Mouse (Mus musculus) common myeloid progenitor, adult 5-6 weeks (primary cell): ENCODE results near the gene Sema5a. TPM values are rescaled to one million over a fixed set of nuclear protein-coding genes. Genes with fewer than 3 reads are reported as not detected.

Experiments used
- ATAC-seq: replicated peaks from 2 replicates; pipeline ENCODE4 v1.8.0; 2016; ENCODE audit warnings: low read depth, mild to moderate bottlenecking, moderate TSS enrichment, inconsistent platforms; ENCODE audit not compliant: poor library complexity, severe bottlenecking
- total RNA-seq: library from RNA; stranded (forward); fragments of 200-1000, 187-1606 nt; gene quantifications from 2 replicates; pipeline ENCODE4 v1.2.3, GENCODE M21; 2017

Gene Sema5a
- total RNA-seq, 1 experiment from 2014 or later: not detected

DNA sequence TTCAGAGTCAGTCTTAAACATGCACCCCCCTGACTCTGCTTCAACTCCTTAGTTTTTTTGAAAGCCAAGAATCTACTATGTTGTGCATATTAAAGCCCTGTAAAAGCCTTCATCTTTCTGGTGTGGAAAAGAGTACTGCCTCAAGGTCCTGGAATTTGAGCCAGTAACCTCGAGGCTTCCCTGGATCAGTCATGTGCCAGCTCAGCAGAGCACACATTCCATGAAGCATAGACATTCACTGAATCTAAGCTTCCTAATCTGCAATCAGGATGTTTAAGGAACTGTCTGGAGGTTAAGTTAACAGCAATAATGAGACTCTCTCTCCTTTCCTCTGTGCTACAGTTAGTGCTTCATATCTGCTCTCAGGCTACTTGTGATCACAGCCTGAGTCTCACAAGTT, 270.3 kb downstream of the Sema5a start:
- ATAC-seq: no peak

DNA sequence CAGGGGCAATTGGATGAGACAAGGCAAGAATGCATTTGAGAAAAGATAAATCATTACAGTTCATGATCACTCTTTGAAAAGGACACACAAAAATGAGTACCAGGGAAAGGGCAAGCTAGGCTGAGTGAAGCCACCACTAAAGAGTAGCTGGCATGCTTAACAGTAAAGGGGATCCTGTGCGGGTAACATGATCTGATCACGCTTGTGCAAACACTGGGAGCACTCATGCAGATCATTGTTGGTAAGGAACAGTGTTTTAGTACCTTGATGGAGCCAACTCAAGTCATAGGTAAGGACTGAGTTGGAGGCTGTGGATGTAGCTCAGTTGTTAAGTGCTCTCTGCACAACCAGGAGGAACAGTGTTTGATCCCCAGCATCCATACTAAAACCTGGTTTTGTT, 273.3 kb downstream of the Sema5a start:
- no peak for ATAC-seq

DNA sequence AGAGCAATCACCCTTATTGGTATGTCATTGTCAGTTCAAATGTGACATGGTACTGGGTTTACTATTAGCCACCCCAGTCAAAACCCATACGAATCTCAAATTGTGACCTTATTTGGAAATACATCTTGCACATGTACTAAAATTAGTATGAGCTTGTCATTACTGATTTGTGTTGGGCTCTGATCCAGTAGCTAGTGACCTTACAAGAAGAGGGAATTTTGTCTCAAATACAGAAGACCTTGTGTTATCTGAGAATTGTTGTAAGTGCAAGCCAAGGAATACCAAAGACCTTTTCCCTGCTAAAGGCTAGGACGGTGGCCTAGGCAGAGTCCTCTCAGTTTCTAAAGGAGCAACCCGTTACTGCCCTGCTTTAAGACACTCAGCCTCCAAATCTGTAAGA, 287.9 kb downstream of the Sema5a start:
- ATAC-seq: no peak

DNA sequence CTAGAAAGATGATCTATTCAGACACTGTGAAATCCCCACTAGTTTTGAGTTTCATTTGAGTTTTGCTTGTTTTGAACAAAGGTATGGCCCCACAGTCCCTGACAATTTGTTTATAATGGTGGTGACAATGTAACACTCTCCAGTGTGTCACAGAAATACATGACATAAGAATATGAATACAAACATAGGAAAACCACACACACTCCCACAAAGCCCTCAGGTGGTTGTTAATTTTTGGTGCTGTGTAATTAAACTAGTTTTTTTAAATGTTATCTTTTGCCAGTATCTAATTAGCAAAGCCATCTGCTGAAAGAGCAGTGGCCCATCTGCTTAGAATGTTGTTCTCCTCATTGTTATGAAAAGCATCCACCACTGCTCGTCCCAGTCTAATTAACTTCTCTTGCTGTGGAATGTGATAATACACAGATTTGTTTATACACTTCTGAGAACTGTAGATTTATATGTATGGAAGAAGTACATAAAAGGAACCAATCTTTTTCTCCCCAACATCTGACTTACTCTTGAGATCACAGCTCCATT, 289.0 kb downstream of the Sema5a start:
- no peak for ATAC-seq

DNA sequence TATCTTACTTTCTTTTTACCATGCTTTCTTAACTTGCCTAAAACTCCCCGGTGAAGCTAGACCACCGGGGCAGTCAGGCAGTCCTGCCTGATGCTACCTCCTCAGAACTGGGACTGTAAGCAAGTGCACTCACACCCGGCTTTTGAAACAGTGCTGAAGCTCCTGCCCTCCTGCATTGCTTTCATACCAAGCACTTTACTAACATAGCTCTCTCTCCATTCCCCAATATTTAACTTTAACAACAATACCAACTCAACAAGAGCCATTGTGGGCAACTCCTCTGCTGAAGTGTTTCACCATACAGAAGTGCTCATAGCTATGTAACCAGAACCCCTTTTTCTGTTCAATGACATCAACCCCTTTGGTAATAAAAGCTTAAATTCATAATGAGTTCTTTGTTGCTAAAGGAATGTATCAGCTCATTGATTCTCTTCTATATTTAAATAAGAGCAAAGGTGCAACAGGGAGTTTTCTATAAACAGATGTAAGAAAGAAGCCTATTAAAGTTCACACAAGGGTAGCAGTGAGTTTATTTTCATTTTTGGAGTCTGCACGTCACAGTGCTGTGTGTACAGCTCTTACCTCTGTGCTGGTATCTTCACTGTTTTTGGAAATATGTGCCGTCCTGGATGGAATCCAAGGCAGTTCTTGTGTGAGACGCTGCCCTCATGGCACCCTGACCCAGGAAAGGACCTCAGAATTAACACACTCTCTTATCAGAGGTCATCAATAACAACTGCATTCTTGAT, 292.3 kb downstream of the Sema5a start:
- ATAC-seq: no peak

DNA sequence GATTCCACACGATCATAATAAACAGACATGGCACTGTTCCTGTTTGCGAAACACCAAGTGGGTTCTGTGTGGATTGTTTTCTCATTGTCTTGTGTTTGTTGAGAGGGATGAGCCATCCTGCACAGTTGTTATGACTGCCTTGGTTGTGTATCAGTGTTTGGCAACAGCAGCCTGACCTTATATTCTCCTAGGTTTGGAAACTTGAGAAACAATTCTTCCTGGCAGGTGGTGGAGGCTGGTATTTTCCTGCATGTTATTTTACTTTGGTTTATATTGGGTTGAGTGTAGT, 292.8 kb downstream of the Sema5a start:
- ATAC-seq: no peak

DNA sequence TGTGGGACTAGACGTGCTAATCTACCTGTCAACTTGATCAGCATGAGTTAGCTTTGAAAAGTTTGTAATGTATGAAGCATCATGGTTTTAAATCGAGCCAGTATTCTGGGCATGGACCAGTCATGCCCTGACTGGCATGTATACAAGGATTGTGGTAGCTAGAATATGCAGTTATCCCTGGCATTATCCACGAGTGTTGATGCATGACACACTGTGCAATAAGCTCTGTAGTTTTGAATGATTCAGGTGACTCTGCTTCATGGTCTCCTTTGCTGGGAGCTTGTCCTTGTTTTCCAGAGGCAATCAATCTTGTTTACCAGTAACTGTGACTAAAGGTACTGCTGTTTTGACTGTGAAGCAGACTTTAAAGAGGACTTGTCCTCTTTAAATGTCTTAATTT, 293.5 kb downstream of the Sema5a start:
- no peak for ATAC-seq

DNA sequence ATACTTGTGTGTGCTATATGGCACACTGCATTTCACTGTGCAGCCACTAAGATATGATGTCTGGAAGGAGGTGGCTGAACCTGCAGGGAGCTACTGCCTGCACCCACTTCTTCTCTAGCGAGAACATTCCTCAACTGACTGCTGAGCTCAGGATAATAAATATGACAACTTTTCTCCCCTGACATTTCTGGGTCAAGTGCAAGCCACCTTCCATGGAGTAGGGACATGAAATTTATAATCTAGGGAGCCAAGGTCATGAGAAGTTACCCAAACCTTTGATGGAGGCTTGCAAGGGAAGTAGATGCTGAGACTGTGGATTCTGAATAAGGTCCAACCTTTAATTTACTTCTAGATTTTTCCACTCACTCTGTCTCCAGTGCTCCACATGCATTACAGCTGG, 298.1 kb downstream of the Sema5a start:
- ATAC-seq: no peak

DNA sequence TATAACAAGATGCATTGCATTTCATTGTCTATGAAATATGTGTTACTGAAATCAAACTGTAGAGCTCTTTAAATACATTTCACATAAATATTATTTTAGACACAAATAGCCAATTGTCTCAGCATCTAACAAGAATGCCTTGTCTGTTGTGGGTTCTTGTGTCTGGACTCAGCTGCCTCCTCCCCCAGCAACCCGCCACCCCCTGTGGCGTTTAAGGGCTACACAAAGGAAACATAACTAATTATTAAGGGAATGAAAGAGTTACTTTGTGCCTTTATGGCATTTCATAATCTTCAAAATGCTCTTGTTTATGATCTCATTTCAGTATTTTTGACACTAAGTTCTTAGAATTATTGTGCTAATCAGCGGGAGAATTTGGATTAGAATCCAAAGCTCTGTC, 298.6 kb downstream of the Sema5a start:
- ATAC-seq: no peak

DNA sequence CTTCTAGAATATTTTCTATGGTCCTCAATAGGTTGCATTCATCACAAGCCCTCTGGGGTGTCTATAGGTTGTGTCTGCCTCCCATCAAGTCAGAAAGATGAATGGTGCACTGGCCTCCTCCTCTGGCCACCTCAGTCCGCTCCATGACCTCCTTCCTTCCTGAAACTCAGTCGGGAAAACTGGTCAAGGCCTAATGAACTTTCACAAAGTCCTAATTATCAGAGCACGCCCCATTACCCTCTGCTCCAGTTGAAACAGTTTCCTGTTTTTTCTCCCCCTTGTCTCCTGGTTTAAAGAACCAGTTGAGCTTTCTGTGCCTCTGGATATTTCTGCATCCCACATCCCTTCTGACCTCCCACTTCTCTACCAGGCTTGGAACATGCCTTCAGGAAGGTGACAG, 300.8 kb downstream of the Sema5a start:
- no peak for ATAC-seq

DNA sequence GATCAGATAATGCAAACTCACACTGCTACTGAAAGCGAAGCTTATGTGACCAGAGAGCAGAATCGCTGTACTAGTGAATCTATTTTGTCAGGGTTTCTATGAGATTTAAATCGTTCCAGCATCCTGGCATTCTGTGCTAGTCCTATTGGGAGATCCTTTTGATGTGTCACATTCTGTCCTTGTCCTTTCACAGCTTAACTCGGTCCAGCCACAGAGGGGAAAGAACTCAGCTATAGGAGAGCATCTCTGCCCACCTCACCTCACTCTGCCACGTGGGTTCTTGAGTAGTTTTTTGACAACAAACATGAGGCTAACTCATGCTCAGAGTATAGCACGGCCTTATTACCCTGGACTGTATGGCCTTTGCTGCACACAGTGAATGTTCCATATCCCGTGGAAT, 302.1 kb downstream of the Sema5a start:
- ATAC-seq: no peak

DNA sequence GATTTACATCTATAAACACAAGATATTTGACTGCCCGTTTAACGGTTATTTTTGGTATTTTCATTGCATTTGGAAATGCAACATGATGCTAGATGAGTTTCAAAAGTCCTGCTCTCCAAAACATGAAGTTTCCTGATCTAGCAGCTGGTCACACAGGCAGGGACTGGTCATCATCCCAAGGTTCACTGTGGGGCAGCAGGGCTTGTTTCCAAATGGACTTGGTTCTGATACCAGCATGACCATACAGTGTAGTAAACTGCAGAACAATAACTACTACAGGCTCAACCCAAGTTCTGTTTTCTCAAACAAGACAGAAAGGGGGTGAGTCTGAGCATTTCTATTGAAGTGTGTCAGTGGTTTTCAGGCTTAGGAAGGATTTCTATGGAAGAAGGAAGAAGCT, 314.3 kb downstream of the Sema5a start:
- no peak for ATAC-seq

DNA sequence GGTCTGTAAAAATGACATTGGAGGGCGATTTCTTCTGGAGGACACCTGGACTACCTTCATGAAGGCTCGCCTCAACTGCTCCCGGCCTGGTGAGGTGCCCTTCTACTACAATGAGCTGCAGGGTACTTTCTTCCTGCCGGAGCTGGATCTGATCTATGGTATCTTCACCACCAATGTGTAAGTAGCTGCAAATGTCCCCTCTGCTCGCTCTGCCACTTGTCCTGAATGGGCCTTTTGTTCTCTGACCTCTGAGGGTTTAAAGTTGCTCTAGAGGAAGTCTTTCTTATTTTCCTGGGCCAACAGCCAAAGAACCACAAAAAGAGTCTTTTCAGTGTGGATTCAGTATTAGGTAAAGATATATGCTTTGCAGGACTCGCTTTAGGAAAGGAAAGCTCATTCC, 318.0 kb downstream of the Sema5a start:
- no peak for ATAC-seq

DNA sequence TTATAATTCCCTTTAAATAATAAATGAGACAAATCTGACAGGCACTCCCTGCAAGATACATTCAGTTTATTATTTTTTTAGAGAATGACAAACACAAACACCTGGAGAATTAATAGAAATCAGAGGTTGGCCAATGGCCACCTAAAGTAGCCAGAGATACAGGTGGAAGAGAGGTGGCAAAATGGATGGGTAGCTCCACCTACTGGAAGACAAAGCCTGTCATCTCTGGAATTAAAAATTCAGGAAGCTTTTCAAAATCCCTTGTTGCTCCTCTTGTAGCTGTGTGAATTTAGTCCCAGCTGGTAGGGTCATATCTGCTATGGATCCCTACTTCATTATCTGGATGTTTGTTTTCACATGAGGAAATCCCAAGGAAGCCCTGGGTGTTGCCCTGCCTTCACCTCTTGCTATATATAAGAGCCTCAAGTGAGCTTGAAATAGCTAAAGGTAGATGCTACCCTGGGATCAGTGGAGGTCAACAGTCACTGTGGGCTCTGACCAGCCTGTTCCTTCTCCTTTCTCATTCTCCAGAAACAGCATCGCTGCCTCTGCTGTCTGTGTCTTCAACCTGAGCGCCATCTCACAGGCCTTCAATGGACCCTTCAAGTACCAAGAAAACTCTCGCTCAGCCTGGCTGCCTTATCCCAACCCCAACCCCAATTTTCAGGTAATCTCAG, 323.7 kb downstream of the Sema5a start:
- no peak for ATAC-seq

DNA sequence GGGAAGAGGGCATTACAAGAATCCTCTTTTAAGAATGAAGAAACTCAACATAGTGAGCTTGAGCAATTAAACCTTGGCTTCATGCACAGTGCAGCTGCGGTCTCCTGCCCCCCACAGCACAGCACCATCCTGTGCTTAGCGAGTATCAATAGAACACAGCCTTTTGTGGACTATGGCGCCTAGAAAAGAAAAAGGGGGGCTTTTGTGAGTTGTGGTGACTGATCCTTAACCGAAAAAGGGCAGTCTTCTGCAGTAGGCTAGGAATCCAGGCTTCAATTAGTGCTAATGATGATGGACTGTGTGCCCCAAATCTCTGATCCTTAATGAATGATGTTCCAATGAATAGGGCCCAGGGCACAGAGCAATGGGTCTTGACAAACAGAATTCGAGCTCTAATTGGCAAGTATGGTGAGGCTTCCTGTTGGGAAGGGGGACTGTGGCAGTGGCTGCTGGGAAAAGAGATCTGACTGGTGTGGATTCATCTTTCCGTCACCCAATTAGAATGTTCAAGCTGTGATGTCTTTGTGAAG, 324.3 kb downstream of the Sema5a start:
- ATAC-seq: no peak

DNA sequence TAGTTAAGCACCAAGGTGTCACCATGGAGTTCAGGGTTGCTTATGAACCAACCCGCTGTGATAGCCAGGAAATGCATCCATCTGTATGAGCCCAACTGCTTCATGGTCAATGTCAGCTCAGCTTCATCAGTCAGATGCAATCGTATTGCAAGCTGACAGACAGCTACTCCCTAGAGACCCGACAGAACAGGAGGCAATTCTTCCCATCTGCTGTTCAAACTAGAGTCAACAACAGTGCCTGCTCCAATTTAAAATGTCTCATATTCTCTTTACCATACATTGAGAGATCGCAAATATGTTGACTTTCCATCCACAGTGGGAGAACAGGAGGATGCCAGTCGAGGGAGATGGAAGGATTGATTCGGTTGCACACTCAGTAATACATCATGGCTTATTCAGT, 329.7 kb downstream of the Sema5a start:
- ATAC-seq: no peak

DNA sequence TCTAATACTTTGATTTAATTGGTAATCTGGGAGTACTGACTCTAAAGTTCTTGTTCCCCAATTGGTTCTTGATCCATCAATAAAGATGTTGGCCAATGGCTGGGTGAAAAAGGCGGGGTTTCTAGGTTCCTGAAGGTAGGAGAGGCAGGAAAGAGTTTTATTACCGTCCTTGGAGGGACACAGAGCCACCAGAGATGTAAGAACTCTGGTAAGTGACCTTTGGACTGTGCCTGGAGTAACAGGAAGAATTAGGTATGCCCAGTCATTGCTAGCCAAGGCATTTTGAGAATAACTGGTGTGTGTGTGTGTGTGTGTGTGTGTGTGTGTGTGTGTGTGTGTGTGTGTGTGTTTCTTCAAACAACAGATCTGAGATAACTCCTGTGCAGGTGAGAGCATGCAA, 330.6 kb downstream of the Sema5a start:
- ATAC-seq: no peak

DNA sequence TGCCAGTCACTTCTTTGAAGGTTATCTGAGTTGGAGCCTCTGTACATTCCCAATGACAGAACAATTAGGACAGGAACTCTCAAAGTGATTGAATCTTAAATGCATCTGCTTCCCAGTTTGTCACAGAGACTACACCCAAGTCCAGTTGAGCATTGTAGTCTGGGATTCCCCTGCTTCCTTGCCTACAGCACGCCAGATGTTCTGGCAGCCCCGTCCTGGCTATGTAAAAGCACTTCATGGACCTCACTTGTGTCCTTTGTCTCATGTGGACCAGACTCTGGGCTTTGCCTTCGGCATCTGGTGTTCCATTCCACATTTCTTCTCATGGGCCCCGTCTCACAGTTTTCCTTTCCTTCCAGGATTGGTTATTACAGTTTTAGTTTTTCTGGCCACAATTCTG, 334.7 kb downstream of the Sema5a start:
- no peak for ATAC-seq

DNA sequence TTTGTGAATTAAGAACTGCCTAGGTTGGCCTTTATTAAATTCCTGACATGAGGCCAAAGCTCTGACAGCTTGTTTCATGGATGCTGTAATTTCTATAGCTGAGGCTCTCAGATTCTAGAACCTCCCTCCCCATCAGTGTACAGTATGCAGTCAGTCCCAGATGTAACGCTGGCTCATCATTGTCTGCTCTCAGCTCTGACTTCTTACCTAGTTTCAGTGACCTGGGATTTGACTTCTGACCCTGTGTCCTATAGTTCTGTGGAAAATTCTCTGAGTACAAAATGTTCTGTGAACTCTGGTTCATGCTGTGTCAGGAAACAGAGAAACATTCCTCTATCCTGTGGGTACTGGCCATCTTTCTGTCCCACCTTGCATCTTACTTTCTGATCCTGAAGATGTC, 346.0 kb downstream of the Sema5a start:
- ATAC-seq: no peak

DNA sequence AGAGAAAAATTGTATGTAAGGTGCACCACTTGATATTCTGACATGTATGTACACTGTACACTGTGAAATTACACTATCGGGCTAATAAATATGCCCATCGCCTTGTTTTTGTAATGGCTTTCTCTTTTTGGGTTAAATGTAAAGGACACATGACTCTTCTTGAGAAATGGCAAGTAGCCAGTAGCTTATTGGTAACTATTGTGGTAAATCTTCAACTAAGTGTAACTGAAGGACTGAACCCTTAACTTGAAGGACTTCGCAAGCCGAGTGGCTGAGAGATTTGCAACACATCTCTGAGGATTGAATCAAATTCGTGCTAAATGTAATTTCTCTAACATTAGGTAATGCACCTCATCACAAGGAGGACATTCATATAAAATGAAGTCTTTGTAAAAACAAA, 349.1 kb downstream of the Sema5a start:
- no peak for ATAC-seq

DNA sequence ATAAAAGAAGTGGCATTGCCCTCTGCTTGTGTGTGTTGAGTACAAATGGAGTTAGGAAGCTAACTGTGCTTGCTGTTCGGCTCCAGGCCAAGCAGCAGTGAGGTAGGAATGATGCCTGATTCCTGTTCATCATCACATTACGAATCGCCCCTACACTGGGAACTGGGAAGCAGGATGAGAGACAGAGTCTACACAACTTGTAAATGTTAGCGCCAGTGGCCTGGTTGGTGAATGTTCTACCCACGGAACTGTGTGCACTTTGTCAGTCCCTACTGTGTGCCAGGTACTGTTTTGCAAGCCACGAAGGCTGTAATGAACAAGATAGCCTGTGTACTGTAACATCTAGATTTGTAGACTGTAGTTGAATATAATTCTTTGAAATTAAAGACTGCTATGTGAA, 352.0 kb downstream of the Sema5a start:
- ATAC-seq: no peak

DNA sequence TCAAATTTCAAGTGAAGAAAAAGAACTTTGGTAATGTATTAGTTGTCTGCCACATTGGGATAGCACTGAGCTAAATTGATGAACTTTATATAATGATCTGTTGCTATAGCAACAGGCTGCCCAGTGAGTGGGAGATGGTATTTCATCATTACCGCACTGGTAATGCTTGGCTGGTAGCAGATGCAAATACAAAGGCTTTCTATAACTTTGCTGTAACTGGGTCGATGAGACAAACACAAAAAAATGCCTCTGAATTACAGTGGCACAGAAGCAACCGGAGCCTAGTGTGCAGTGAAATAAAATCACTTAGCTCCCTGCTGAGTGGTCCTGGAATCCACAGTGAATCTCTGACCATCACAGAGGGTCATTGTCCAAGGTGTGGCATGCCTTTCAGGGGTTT, 352.6 kb downstream of the Sema5a start:
- ATAC-seq: no peak
